Mouse (Mus musculus): Measurements from ENCODE around the gene Pnpla5.
A peak's percentile ranks its signal among the peaks of the same experiment; 100 is the strongest.
"Not testable (repeated sequence)": the region's sequence is repeated elsewhere in the genome, so short reads cannot be mapped to it uniquely, and the experiment has no call there.

Gene Pnpla5

DNA sequence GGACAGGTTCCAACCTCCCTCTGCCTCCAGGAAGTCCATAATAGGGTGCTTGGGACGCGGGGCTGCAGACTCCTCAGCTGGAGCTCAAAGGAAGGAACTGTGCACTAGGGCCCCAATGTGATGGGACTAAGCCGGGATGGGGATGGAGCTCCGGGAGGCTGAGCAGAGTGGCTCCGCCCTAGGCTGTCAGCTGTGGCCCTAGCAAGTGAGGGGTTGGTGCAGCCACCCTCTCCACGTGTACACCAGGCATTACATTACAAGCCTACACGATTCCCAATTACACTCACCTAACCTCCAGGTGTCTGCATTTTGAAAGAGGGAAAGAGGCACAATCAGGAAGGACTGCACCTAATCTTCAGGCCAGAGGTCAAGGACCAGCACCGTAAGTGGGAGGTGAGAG lies at the start of gene Pnpla5:
Gene Pnpla5 (minus strand): TSS at position 101 of the 400 bp plus-strand sequence.
- no peak for DNase-seq

DNA sequence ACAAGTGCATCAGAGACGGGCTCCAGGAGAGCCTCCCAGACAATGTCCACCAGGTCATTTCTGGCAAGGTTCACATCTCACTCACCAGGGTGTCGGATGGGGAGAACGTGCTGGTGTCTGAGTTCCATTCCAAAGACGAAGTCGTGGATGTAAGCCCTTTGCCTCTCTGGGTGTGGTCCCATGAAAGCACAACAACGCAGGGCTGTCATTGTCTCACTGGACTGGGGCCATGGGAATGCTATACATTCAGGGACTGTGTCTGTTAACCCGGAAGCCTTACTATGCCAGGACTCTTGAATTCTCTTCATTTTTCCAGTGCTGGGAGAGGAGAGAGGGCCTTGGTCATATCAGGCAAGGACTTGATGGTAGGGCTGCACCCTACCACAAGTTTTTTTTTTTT lies 48.2 kb upstream of the Pnpla5 start:
- DNase-seq: no peak

DNA sequence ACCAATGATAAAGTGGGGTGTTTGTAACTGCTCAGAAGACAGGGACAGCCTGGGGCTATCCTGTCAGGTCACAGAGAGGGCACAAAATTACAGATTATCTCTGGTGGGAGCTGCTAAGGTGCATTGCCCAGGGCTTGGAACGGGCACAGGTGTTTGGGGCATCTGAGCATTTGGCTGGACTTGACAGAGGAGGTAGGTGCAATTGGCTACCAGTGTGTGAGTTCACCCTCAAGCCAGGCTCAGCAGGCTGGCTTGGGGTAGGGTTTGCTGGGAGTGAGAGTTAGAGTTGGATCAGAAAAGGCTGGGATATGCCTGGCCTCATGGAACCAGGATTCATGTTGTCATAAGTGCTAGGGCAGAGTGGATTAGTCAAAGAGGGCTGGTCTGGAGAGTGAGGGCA lies 46.5 kb upstream of the Pnpla5 start:
- DNase-seq: no peak

DNA sequence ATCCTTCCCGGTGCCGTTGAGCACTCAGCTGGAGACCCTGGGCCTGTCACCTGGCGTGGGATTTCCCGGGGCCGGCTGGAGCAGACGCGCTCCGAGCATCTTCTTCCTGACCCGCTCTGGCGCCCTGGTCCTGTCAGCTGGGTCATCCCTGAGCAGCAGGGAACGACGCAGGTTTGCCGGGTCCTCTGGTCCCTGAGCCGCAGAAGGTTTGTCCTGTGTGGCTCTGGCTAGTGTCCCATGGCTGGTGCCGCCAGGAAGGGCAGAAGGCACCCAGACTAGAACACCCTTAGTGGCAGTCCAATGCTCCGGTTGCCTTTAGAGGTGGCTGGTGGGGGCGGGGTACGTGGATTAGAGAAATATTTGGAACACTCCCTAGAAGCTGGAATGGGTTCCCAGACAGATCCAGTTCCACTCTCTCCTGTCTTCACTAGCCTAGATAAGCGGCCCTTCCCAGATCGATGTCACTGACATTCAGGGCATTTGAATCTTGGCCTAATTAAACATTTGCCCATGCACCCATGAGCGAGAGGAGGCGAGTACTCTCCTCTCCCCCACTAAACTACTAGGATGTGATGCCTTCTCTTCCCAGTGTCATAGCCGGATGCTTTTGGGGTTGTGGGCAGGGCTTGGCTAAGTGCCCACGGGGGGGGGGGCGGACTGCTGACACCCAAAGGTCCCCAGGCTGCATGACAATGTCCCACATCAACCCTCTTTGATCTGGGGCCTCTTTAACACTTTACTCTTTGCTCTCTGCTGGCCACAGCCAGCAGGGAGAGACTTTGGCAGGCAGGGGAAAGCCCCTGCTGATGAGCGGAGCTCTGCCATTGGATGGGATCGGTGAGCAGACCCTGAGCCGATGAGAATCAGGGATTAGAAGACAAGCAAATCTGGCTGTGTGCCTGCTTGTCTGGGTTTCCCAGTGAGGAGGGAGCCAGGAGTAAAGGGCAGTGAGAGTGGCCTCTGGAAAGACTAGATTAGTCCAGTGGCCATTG lies 45.5 kb upstream of the Pnpla5 start:
- DNase-seq: no peak

DNA sequence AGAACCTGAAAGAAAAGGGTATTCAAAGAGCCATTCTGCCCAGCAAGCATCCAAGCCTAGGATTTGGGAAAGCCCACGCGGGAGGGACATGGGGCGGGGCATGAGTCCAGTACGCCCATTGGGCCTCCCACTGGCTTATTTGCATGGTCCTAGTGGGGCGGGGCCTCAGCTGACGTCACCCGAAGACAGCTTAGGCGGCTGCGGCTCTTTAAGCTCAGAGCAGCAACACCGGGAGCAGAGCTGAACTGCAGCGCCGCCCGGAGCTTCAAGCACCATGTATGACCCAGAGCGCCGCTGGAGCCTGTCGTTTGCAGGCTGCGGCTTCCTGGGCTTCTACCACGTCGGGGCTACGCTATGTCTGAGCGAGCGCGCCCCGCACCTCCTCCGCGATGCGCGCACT lies 44.6 kb upstream of the Pnpla5 start, which contains the start of gene Pnpla3:
Gene Pnpla3 (plus strand): TSS at position 238 of the 400 bp plus-strand sequence.
- DNase-seq: peak; percentile 77

DNA sequence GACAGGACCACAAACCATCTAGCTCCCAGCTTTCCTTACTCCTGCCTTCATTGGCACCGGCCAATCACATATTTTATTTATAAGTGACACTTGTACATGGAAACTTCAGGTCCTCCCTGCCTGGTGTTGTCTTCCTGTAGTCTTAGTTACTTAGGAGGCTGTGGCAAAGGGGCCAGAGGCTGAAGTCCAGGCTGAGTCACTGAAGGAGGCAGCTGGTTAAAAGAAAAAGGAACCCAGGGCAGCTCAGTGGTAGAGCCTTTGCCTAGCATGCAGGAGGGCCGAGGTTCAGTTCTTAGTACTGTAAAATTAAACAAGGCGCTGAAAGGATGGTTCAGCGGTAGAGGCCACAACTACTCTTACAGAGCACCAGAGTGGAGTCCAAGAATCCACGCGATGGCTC lies 43.8 kb upstream of the Pnpla5 start:
- DNase-seq: no peak

DNA sequence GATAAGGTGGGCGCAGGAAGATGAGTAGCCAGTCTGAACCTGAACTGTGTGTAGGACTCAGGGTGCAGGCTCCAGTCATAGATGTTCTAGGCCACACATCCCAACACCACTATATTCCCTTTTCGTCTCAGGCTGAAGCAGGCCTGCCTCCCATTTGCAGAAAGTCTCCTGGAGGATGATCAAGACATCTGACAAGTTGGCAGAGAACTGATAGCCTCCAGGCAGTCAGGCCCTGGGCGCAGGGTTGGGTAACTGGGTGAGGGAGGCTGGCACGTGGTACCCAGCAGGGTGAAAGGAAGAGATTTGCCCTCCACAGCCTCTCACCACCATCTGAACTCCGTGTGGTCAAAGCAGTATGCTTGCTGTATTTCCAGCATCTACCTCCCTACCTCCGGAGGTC lies 38.9 kb upstream of the Pnpla5 start:
- no peak for DNase-seq

DNA sequence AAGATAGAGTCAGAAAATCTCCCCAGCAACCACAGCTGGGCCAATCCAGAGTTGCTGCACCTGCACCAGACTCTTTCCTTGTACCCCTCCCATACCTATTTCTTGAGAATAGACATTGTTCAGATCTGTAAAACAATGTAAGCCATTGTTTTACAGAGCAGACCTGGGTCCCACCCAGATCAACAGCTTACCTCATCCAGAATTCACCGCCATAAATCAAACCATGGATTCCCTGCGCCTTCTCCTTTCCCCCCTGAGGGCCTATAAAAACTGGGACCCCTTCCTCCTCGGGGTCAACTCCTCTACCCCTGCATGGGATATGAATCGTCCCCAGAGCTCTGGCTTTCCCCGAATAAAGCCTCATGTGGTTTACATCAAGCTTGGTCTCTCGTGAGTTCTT lies 34.6 kb upstream of the Pnpla5 start:
- not testable (repeated sequence) for DNase-seq

DNA sequence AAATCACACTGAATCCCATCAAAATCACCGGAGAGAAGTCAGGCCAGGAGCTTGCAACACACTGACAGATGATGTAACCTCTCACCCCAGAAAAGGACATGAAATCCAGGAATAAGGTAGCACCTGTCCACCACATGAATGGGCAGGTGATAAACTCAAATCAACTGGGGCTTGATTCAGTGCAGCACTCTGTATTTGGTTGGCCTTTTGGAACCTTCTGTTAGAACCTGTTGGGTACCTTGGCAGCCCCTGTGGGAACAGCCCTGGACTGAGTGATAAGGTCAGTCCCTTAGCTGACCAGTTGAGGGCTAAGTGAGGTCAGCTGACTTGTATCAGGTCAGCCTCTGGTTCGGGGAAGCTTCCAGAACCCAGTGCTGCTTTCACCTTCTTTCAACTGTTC lies 33.2 kb upstream of the Pnpla5 start:
- DNase-seq: no peak

DNA sequence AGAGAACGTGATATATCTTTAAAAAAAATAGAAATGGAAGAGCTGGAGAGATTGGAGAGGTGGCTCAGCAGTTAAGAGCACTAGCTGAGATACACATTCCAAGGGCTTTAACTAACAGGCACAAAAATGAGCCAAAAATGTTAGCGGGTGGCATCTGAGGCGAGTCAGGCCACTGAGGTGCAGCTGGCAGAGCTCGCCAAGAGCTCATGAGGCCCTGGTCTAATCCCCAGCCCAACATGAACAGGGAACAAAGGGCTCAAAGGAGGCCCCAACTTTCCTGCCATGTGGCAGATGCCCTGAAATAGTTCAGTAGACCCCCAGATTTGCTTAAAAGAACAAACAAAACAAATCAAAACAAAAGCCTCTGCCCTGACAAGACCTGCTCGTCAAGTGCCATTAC lies 18.0 kb upstream of the Pnpla5 start:
- no peak for DNase-seq

DNA sequence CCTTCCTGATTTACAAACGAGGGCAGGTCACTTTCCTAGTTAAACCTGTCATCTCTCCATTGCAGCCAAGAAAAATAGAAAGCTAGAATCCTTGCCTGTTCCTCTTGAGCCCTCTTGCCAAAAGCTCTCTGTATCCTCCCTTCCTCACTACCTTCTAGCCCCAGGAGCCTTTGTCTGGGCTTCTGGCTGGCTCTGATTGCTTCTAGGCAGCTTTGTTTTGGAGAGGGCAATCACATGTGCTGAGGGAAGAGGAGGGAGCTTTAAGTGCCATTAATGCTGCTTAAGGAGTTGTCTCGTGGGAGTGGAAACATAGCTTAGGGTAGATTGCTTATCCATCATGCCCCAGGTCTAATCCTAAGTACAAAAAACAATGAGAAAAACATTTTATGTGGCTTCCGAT lies 17.1 kb upstream of the Pnpla5 start:
- no peak for DNase-seq

DNA sequence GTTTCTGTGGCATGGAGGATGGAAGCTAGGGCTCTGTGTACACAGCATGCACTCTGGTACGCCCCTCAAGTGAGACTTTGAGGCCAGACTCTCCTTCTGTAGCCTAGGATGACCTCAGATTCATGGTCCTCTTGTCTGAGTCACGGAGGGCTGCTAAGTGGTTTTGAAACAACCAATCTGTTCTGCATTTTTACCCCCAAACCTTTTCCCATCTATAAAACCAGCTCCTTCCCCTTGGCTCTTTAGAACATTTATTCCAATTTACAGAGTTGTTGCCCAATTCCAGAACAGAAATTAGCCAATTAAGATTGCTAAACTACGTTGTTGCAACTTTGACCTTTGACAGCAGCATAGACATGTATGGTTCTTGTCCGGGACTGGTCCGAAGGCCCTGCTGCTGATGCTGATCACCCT lies 16.6 kb upstream of the Pnpla5 start:
- no peak for DNase-seq

DNA sequence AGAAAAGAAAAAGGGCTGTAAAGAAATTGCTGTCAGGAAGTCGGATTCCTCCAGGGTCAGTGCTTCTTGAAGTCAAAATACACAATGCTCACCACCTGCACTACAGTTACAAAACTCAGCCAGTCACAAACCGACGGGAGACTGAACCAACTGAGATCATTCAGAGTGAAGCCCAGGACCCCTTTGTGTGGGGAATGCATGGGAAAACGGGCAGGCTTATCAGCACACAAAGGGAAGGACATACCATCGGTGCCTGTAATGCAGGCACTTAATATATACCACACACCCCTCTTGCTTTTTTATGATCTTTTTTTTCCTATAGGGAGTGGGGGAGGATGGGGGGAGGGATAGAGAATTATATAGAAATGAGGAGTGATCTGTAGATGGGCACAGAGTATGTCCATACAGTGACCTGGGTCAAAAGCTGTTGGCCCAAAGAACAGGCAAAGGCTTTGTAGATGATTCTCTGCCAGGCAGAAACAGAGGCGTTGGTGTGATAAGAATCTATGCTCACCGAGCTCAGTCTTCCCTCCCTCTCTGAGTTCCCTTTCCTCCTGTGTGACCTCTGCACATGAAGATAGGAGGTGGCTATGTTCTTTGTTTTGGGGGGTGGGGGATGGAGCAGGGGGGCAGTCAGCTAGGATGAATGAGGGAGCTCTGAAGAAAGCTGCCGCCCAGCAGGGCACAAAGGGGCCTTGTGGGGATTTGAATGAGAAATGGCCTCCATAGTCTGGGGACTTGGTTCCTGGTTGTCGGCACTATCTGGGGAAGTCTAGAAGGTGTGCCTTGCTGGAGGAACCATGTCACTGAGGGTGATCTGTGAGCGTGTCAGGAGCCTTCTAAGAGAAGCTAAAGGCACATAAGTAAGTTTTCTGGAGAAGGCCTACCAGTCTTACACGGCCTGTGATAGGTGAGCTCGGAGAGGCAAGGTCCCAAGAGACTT lies 13.8 kb upstream of the Pnpla5 start:
- DNase-seq: no peak

DNA sequence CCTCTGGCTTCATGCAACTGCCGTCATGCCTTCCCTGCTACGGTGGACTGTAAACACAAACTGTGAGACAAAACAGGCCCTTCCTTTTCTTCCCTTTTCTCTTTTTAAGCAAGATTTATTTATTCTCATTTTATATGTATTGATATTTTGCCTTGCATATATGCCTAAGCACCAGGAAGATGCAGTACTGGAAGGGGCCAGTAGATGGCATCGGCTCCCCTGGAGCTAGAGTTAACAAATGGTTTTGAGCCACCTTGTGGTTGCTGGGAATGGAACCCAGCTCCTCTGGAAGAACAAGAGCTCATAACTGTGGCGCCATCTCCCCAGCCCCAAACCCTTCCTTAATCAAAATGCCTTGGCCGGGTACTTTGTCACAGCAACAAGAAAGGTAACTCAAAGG lies 12.5 kb upstream of the Pnpla5 start:
- DNase-seq: peak; percentile 55

DNA sequence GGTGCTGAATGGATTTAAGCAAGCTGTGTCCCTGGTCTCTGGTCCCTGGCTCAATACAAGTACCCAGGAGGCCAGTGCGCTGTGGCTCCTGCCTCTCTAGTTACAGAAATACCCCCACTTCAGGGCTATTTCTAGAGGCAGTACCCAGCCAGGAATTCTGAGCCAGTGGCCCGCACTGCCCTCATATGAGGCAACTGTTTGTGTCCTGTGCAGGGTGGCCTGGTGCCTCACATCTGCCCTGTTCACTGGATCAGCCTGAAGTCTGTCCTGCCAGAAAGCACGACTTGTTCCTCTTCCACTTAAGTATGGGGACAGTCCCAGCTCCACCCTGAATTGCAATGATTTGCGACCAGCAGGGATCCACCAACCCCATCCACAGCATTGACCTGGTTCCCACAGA lies 10.5 kb upstream of the Pnpla5 start:
- DNase-seq: no peak

DNA sequence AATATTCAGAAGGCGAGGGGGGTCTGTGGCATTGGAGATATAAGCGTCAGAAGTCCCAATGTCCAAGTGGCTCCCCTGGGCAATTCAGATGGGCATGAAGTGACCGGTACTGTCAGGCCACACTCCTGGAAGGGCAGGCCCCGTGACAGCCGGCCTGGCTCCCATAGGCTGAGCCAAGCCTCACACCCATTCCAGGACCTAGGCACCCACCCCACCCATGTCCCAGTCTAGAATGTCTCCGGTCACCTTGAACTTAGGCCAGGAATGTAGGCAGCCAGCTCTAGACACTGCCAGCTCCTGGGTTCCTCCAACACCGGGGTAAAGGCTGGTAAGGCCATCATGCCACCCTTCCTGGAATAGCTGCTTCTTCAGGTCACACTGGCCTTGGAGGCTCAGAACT lies 9.0 kb upstream of the Pnpla5 start:
- DNase-seq: no peak

DNA sequence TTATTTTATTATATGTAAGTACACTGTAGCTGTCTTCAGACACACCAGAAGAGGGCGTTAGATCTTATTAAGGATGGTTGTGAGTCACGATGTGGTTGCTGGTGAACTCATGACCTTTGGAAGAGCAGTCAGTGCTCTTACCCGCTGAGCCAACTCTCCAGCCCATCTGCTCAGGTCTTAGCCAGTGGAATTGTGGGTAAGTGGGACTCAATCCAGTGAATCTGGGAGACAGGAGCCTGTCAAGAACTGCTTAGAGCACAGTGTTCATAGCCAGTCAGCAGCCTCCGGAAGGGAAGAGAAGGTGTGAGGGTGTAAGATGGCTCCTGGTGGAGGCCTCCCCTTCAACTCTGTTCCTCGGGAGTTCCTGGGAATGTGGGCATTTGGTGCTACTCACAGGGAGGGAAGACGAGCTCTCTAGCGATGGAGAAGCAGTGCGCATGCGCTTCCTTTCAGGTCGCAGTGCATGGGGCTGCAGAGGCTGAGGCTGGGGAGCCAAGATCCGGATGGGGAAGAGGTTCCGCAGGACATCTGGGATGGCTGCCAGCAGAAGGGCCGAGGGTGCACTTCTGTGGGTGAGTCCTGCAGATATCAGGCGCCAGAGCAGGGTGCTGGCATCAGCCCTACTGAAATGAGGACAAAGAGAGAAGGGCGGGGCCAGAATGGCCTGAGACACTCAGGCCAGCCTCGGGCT lies 8.3 kb upstream of the Pnpla5 start:
- no peak for DNase-seq

DNA sequence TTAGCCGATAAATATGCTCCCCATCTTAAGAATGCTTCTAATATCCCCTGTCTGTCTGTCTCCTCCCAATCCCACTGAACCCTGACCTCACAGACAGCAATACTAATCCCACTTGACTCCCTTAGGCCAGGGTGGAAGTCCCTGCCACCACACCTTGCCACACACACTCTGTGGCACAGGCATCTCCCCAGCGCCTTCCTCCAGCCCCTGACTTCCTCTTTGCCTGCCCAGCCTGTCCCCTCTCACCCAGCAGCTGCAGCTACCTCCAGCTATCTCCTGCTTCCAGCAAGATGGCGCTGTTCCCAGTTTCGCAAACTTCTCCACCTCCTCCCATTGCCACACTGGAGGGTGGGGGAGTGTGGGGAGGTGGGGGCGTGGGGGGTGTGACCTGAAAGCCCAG lies 3.9 kb upstream of the Pnpla5 start:
- no peak for DNase-seq

DNA sequence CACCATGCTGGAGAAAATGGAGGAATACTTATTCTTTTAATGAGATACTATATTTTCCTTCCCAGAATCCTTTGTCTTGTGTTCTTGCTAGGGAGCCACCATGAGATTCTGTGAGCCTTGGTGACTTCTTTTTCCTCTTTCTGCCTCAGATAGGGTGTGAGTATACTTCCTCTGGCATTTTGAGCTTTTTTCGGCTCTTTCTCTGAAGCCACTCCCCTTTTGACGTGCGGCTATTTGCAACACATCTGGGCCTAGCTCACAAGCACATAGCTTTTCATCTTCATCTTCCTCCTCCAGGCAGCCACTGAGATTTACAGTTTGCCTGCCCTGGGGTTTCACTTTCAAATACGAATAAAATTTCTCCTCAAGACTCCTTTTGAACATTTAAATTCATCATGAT lies 3.5 kb upstream of the Pnpla5 start:
- no peak for DNase-seq

DNA sequence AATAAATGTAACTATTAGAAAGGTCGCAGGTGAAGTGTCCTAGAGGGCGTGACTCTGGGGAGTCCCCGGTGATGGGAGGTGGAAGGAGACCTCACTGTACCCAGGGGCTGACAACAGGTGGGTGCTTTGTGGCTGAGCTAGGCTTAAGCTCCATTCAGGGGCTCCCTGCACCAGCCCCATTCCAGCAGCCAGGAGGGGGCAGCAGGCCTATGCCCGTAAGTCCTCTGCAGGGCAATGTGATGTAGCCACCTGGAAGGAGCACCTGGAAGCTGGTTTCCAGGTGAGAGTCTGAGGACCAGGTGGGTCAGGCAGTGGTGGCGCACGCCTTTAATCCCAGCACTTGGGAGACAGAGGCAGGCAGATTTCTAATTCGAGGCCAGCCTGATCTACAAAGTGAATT lies 1.1 kb upstream of the Pnpla5 start:
- DNase-seq: no peak

DNA sequence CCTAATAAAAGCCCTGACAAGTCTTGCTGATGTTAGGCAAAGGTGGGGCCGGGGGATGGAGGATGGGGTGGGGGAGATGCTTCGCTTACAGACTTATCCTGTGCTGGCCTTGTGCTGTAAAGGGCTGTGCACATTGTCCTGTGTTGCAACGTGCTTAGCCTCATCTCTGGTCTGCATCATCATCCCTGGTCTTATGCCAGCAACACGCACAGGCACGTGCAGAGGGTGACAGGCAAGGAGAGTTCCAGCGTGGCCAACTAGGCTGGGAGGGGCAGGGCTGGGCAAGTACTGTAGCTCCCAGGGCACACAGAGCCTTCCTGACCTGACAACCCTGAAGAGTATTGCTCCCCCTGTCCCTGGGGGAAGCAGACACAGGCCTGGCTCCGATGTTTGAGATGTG lies 1.9 kb downstream of the Pnpla5 start:
- DNase-seq: no peak

DNA sequence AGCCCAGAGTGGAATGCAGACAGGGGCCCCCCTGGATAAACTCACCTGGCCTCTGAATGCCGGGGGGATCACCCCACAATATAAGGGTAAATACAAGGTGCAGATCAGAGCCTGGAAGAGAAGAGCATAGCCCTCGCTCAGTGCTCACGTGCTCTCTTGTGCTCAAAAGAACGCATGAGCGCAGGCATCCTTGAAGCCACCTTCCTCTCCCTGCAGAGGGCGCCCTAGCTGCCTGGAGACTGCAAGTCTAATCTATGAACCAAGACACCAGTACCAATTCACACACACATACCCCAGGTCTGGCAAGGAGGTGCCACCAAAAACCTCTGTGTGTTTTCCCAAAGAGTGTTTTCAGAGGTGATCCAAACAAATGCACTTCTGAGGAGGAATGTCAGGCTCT lies 2.4 kb downstream of the Pnpla5 start:
- no peak for DNase-seq

DNA sequence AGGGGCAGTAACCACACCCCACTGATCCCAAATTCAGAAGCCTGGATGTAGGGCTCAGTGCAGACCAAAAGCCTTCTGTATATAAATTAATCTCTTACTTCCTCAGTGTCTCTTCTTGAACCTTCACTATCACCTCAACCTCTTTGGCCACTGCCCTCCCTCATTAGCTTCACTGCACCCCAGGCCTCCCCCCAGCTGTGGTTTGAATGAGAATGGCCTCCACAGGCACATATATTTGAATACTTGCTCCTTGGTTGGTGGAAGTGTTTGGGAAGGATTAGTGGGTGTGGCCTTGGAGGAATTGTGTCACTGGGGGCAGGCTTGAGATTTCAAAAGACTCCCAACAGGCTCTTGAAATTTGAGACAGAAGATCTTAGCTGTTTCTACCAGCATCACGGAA lies 6.5 kb downstream of the Pnpla5 start:
- no peak for DNase-seq
